Mouse (Mus musculus) adrenal gland, postnatal 36 days (tissue): ENCODE measurements around the gene Arpc4. TPM values are rescaled to one million over a fixed set of nuclear protein-coding genes. Genes with fewer than 3 reads are reported as not detected.
"Not testable (repeated sequence)": the region's sequence is repeated elsewhere in the genome, so short reads cannot be mapped to it uniquely, and the experiment has no call there.

Experiments
- DNase-seq, 2 experiments: peaks; one replicate each; pipeline ENCODE4 v3.0.0; 2021; ENCODE audit warnings: mixed read lengths in 1 of 2
- long read RNA-seq, 2 experiments: library from polyadenylated mRNA; stranded (forward); transcript quantifications; one replicate each; pipeline ENCODE4 v2.0.0; 2021; ENCODE audit warnings: borderline sequencing depth in 2 of 2
- total RNA-seq, 2 experiments: library from RNA; stranded (reverse); gene quantifications; 2 replicates each; pipeline ENCODE4 v1.2.3; 2021

Gene Arpc4
- total RNA-seq = 100 to 1,000 TPM; 193 to 213 TPM
- long read RNA-seq, experiment 1, transcript Arpc4-201 (6 exons, 2,270 nt) = major isoform, 167 of 196 reads
- long read RNA-seq, experiment 1, partial matches to known transcripts = 13 of 196 reads
- long read RNA-seq, experiment 1, other reads (novel, unspliced or antisense) = 15 of 196 reads
- long read RNA-seq, experiment 2, transcript Arpc4-201 (6 exons, 2,270 nt) = major isoform, 57 of 64 reads
- long read RNA-seq, experiment 2, partial matches to known transcripts = 4 of 64 reads
- long read RNA-seq, experiment 2, other reads (novel, unspliced or antisense) = 1 of 64 reads

DNA sequence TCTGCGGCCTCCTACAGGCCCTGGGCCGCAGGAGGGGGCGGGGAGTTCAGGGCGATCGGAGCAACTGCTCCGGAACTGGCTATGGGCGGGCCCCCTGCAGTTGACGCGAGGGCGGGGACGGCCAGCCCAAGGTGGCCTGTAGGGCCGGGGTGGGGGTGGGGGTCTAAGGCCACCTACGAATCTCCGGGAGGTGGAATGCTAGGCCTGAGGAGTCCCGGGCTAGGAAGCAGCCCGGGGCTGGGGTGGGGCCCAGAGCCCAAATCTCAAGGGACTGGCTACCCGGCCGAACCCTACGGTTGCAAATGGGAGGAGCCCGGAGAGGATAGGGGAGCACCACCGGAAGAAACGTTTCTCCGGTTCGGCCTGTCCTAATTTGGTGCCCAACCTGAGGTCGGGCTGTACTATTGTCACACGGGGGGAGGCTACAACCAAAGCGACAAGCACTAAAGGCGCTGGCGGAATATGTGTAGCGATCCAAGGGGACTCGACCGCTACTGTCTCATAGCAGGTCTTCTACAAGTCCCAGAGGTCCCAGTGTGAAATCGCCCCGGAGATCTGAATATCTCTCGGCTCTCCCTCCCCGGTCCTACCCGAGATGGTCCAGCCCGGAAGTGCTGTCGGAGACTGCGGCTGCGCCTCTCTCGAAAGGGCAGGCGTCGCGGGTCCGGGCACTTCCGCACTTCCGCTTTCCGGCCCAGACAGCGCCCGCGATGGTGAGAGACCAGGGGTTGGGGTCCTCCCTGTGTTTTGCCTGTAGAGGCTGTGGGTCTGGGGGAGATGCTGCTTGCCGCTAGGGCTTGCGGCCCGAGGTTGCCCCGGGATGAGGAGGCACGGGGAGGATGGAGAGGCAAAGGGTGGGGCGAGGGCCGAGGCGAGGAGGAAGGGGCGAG is at the start of gene Arpc4, which contains the start of gene Tada3:
TSS of gene Arpc4 (plus strand) at position 620 of the 890 bp plus-strand sequence.
TSS of gene Tada3 (minus strand) at position 388 of the 890 bp plus-strand sequence.
- peak; percentile 93 to 94 for DNase-seq

DNA sequence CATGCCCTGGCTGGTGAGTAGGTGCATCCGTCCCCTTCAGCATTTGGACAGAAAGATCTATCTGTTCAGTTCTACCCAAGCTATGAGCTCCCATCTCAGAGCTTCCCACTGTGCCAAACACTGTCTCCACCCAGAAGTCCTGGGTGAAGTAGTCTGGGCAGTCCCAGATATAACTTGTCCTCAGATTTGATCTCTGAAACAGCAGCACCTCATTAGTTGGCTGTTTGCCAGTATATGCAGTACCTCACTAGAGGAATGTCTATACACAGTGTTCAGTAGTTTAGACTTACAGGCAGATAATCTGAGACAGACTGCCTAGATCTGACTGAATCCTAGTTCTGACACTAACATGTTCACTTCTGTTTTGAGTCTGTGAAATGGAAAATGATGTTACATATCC is 48.5 kb upstream of the Arpc4 start:
- no peak for DNase-seq

DNA sequence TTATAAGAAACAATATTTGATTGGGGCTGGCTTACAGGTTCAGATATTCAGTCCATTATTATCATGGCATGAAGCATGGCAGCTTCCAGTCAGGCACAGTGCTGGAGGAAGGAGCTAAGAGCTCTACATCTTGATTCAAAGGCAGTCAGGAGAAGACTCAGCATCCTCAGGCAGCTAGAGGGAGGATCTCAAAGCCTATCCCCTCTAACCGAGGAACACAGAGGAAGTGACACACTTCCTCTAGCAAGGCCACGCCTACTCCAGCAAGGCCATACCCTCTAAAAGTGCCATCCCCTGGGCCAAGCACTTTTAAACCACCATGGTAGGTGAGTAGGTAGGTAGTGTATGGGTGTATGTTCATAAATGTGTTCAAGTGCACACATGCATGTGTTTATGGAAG is 47.4 kb upstream of the Arpc4 start:
- no peak for DNase-seq

GRCm38 (mm10) chr6:113331721-113332120 is 46.2 kb upstream of the Arpc4 start:
- no peak for DNase-seq

- not testable (repeated sequence) for DNase-seq
Observed at GRCm38 (mm10) chr6:113332734-113333133, 45.2 kb upstream of the Arpc4 start.

DNA sequence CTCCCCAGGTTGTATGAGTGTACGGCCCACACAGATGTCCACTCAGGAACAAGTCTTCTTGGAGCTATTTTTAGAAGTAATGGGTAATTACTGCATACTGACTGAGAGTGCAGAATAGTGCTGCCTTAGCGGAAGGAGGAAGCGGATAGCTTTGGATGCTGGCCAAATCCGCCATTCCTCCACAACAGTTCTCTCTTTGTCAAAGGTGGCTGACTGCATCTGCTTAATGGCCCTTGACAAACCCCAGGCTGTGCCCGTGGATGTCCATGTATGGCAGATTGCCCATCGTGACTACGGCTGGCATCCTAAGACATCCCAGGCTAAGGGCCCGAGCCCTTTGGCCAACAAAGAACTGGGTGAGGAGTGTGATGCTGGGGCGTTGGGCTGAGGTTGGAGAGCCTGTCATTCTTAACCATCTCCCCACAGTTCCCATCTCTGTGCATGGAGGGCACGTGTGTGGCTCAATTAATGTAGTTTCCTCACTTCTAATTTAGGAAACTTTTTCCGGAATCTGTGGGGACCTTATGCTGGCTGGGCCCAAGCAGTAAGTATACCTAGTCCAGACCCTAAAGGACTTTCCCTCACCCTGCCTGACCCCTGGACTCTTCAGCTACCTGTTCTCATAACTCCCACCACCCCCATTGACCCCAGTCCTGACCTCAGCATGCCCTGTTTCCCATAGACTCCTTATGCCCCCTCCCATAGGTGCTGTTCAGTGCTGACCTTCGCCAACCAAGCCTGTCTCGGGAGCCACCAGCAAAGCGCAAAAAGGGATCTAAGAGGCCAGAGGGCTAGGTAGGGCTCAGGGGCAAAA is 44.6 kb upstream of the Arpc4 start:
- DNase-seq = peak; percentile 30 to 55

DNA sequence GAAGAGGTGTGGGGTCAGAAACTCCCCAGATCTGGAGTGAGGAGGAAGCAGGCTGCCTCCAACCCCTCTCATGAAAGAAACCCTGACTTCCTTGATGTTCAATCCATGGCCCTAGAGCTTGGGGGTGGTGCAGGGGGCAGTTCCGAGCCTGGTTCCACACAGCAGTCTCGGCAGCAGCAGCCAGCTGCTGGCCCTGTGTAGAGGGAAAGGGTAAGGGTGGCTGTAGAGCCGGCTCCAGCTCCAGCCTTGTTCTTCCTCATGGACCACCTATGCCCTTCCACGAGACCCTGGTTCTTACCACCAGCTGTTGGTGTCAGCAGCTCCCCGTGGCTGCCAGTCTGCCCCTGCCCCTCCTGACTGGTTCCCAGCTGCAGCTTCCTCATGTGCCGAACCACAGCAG is 43.7 kb upstream of the Arpc4 start:
- no peak for DNase-seq

GRCm38 (mm10) chr6:113336852-113337620 is 40.9 kb upstream of the Arpc4 start:
- peak; percentile 69 to 78 for DNase-seq

DNA sequence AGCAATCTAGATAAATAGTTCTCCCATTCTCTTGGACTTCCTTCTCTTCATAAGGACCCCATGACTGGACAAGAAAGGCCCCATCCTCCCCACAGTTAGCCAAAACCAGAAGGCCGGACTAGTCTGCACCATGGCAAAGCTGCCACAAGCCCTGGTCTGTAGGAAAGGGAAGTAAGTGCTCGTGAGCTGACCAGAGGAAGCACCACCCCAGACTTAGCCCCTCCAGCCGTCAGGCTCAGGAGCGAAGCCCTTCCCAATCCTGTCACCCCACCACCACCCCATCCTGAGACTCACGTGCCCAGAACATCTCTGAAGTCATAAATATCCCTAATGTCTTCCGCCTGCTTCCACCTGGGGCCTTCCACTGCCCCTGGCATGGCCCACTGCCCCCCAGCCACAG is 36.3 kb upstream of the Arpc4 start:
- DNase-seq = no peak

DNA sequence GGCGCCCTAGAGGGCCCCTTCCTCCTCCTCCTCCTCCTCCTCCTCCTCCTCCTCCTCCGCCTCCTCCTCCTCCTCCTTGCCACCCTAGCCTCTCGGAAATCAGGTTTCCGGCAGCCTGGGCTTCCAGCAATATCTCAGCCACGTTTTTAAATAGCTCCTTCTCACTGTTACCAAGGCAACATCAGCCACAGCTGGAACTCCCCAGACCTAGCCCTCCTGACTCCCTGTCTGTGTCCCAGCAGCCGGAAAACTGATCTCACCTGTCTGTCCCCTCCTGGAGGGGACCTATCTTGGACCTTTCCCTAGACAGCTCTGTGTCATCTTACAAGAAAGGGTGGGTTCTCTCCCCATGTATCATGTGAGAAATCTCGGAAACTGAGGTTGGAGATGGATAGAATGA is 35.6 kb upstream of the Arpc4 start:
- DNase-seq = no peak

GRCm38 (mm10) chr6:113343177-113344092 is 34.5 kb upstream of the Arpc4 start, which contains the start of gene Camk1:
Gene Camk1 (minus strand): TSS chr6:113343984.
- peak; percentile 93 for DNase-seq

DNA sequence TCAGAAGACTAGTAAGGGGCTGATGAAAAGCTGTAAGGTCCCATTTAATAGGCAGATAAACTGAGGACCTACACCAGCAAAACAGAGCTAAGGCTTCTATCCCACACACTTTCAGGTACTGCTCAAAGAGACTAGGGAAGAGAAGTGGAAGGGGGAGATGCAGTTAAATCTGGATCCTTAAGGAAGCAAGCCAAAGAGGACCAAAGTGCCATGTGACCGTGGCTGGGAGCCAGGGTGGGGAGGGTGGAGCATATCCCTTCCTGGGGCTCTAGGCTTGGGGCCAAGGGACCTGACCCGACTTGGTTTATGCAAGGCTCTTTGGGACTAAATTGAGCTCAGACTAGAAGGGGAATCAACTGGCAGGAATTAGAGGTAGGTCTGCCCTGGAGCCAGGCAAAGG is 33.6 kb upstream of the Arpc4 start:
- DNase-seq = peak; percentile 82 to 88

GRCm38 (mm10) chr6:113346897-113347296 is 31.0 kb upstream of the Arpc4 start:
- DNase-seq = no peak

- no peak for DNase-seq
Observed at GRCm38 (mm10) chr6:113350538-113350937, 27.4 kb upstream of the Arpc4 start.

DNA sequence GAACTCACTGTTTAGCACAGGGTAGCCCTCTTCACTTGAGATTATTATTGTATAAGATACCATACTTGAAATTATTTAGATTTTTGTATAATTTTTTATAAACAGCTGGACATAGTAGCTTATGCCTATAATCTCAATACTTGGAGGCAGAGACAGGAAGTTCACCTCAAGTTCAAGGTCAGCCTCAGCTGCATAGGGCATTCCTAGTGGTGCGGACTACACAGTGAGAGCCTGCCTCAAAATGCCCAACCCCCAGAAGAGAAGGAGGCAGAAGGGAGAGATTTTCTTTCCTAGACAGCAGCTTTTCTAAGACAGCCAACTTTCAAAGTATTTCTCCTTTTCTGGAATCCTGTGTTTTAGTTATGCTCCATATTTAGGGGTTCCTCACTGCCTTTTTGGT is 26.8 kb upstream of the Arpc4 start:
- DNase-seq = no peak

DNA sequence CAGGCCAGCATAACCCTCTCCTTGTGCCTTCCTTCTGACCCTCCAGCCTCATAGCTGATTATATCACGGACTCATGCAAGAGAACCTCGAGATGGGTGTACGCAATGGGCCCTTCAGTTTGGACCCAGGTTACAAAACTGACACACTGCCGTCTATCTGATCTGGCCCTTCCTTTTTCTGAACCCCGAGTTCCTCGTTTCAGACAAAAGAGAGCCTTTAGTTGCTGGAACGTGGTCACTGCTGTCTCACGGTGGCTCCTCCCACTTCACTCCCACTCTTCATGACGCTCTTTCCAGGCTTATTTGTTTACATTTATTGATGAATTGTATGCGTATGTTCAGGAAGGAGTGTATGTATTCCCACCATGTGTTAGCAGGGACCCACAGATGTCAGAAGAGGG is 26.3 kb upstream of the Arpc4 start:
- DNase-seq = no peak

GRCm38 (mm10) chr6:113352820-113353219 is 25.1 kb upstream of the Arpc4 start:
- DNase-seq = peak in 1 of 2 experiments; percentile 50

DNA sequence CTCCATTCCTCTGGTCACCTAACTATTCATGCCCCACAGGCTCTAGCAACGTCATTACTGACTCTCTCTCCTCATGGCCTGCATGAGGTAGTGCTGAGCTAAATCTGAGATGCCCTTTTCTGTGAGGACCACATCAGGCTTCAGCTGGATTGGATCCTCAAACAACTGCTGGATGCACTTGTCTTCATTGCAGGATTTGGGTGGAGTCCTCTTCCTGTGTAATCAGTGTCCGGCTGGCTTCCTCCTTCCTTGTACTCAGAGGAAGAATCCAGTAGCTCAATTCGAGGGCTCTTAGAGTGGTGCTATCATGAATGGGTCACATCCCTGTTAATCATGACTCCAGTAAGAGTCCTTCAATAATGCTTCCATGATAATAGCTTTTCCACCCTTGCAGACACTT is 24.2 kb upstream of the Arpc4 start:
- DNase-seq = no peak

GRCm38 (mm10) chr6:113361476-113361875 is 16.4 kb upstream of the Arpc4 start:
- DNase-seq = no peak

DNA sequence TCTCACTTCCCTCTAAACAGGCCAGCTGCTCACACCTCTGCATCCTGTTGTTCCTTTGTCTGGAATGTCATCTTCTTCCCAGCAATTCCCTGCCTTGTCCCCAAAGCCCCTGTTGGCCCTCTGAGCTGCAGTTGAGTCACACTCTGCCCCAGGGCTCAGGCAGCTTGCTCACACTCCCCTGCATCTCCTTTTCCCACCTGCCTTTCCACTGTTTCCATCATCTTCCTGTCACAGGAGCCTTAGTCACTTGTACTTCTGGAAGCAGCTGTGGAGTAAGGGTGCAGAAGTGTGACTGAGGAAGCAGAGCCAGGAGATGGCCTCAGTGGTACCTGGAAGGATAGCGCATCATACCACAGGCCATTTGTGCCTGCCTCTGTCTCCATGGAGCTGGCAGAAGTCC is 15.7 kb upstream of the Arpc4 start:
- DNase-seq = no peak
